Mouse (Mus musculus): Measurements from ENCODE around the gene Wwox.

Wwox gene

GRCm38 (mm10) chr8:114743185-114743915 lies 303.9 kb downstream of the Wwox start:
- DNase-seq (ENCODE audit: low spot score) = no peak

- no peak for DNase-seq (ENCODE audit: low spot score)
Observed at GRCm38 (mm10) chr8:114746373-114746772, 306.9 kb downstream of the Wwox start.

GRCm38 (mm10) chr8:114751376-114752135 lies 312.1 kb downstream of the Wwox start:
- no peak for DNase-seq (ENCODE audit: low spot score)

GRCm38 (mm10) chr8:114759621-114760020 lies 320.2 kb downstream of the Wwox start:
- DNase-seq (ENCODE audit: low spot score) = no peak

GRCm38 (mm10) chr8:114768536-114768935 lies 329.1 kb downstream of the Wwox start:
- DNase-seq (ENCODE audit: low spot score) = no peak

GRCm38 (mm10) chr8:114770856-114771776 lies 331.7 kb downstream of the Wwox start:
- DNase-seq (ENCODE audit: low spot score) = peak; percentile 25

GRCm38 (mm10) chr8:114772276-114772849 lies 332.9 kb downstream of the Wwox start:
- no peak for DNase-seq (ENCODE audit: low spot score)

GRCm38 (mm10) chr8:114773461-114774414 lies 334.3 kb downstream of the Wwox start:
- no peak for DNase-seq (ENCODE audit: low spot score)

GRCm38 (mm10) chr8:114774415-114774775 lies 334.9 kb downstream of the Wwox start:
- no peak for DNase-seq (ENCODE audit: low spot score)

- no peak for DNase-seq (ENCODE audit: low spot score)
Observed at GRCm38 (mm10) chr8:114775543-114775942, 336.1 kb downstream of the Wwox start.

- DNase-seq (ENCODE audit: low spot score) = no peak
Observed at GRCm38 (mm10) chr8:114776696-114777095, 337.2 kb downstream of the Wwox start.

- DNase-seq (ENCODE audit: low spot score) = no peak
Observed at GRCm38 (mm10) chr8:114777271-114777980, 338.0 kb downstream of the Wwox start.

GRCm38 (mm10) chr8:114779002-114779401 lies 339.5 kb downstream of the Wwox start:
- no peak for DNase-seq (ENCODE audit: low spot score)

- no peak for DNase-seq (ENCODE audit: low spot score)
Observed at GRCm38 (mm10) chr8:114783321-114783720, 343.9 kb downstream of the Wwox start.

GRCm38 (mm10) chr8:114785834-114786233 lies 346.4 kb downstream of the Wwox start:
- no peak for DNase-seq (ENCODE audit: low spot score)

GRCm38 (mm10) chr8:114789616-114790015 lies 350.2 kb downstream of the Wwox start:
- no peak for DNase-seq (ENCODE audit: low spot score)

GRCm38 (mm10) chr8:114790754-114791153 lies 351.3 kb downstream of the Wwox start:
- DNase-seq (ENCODE audit: low spot score) = no peak

GRCm38 (mm10) chr8:114793682-114794081 lies 354.2 kb downstream of the Wwox start:
- no peak for DNase-seq (ENCODE audit: low spot score)

GRCm38 (mm10) chr8:114801428-114802134 lies 362.1 kb downstream of the Wwox start:
- no peak for DNase-seq (ENCODE audit: low spot score)

- DNase-seq (ENCODE audit: low spot score) = no peak
Observed at GRCm38 (mm10) chr8:114803113-114803512, 363.7 kb downstream of the Wwox start.

All from layer of hippocampus, adult 9-10 months (tissue).